Mouse (Mus musculus) stomach, postnatal 0 days (tissue): Measurements from ENCODE around the gene Pikfyve.

Experiments
- CTCF ChIP-seq: IDR thresholded peaks from 2 replicates; pipeline ENCODE4 v1.5.1; 2016; ENCODE audit warnings: antibody characterized with exemption, low read depth, mild to moderate bottlenecking, moderate library complexity
- EP300 ChIP-seq: optimal IDR thresholded peaks from 2 replicates; pipeline ENCODE3; 2016; ENCODE audit warnings: antibody characterized with exemption

DNA sequence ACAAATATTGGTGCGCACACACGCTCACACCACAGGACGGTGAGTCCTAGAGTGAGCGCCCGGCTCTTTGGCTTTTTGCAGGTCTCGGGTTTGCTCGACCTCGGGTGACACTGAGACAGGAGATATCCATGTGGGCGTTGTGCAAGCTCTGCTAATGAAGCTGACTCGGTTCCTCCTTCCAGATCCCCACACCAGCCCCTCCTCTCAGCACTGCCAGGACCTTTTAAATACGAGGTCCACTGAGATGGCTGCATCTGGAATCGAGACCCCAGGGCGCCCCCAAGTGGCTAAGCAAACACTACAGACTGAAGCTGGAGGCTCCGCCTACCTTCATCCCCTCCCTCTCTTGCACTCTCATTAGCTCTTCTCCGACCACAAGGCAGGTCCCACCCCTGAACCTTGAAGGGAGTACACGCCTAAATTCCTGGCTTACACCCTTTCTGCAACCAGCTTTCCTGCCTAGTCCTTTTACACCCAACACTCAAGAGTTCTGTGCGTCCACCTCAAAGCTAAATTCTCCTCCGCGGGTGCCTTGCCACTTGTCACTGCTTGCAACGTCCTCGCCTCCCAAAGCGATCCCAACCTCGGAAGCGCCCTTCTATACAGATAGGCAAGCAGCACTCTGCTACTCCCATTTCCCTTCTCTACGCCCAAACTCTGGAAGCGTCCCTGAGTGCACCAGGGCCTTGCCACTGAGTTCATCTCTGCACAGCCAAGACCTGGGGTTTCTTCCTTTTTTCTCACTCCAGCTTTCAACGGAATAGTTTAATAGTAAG lies 8.2 kb upstream of the Pikfyve start:
- TF ChIP-seq CTCF (peak; percentile 86), EP300 (no peak)
